In genomic region chr5:77517252-77517651, GRCm38 (mm10) we compare ENCODE assay signal across 14 mouse cellular contexts.
"Had no signal": no experiment of that assay in that cellular context is flagged by ENCODE, and none has a peak within 500 bp of the region (broad histone marks: within the 10 kb centered on the region; RNA-seq: fewer than 3 reads in every experiment).

No protein-coding gene starts in this region.

- H3K27ac ChIP-seq: layer of hippocampus, adult 2 months; left cerebral cortex, adult 2 months; liver, embryonic 13.5 days had no signal

- H3K27me3 ChIP-seq: liver, embryonic 13.5 days had no signal

- H3K9me3 ChIP-seq: liver, embryonic 13.5 days had no signal

- H3K4me2 ChIP-seq: liver, embryonic 13.5 days; midbrain, embryonic 11.5 days had no signal

- H3K36me3 ChIP-seq: liver, embryonic 13.5 days had no signal

- H3K9ac ChIP-seq: liver, embryonic 13.5 days had no signal

- H3K4me1 ChIP-seq: liver, embryonic 13.5 days had no signal

- DNase-seq: kidney, adult 2 months; kidney, postnatal 14 days; layer of hippocampus, adult 9-11 months; layer of hippocampus, postnatal 36 days; liver, embryonic 13.5 days; lung, adult 2 months; lung, postnatal 14 days; lung, postnatal 4 days; midbrain, embryonic 14.5 days; thymus, adult 18-20 months; thymus, postnatal 4 days had no signal

- H3K4me3 ChIP-seq: layer of hippocampus, adult 2 months; left cerebral cortex, adult 2 months; liver, embryonic 13.5 days had no signal
